Mouse (Mus musculus) common myeloid progenitor, adult 5-6 weeks (primary cell): ENCODE data around the gene Cmtm5. TPM values are rescaled to one million over a fixed set of nuclear protein-coding genes. Genes with fewer than 3 reads are reported as not detected.

Experiments used
- total RNA-seq: library from RNA; stranded (forward); fragments of 200-1000, 187-1606 nt; gene quantifications from 2 replicates; pipeline ENCODE4 v1.2.3, GENCODE M21; 2017

The Cmtm5 gene
- total RNA-seq, 1 experiment from 2014 or later: not detected

Other genes starting within 250 kb of the Cmtm5 start
- gene Acin1, start 249.3 kb upstream of the Cmtm5 start, total RNA-seq: 238 and 282 TPM in 2 replicates
- gene Gm29776, start 237.4 kb upstream of the Cmtm5 start, total RNA-seq: 0.37 TPM in 1 of 2 replicates, not detected in the other
- gene Cebpe, start 224.1 kb upstream of the Cmtm5 start, total RNA-seq: 1.2 and 4.9 TPM in 2 replicates
- 4.4 and 5.5 TPM in 2 replicates for gene Slc7a8, start 154.3 kb upstream of the Cmtm5 start, total RNA-seq
- gene Rnf212b, start 122.1 kb upstream of the Cmtm5 start, total RNA-seq: not detected in 2 replicates
- gene Homez, start 65.3 kb upstream of the Cmtm5 start, total RNA-seq: 12.5 and 15.6 TPM in 2 replicates
- 5.4 TPM in 1 of 2 replicates, not detected in the other for gene Ppp1r3e, start 58.7 kb upstream of the Cmtm5 start, total RNA-seq
- 7.8 and 10.3 TPM in 2 replicates for gene Bcl2l2, start 52.9 kb upstream of the Cmtm5 start, total RNA-seq
- 2.4 TPM in 1 of 2 replicates, not detected in the other for gene Gm20521, start 52.8 kb upstream of the Cmtm5 start, total RNA-seq
- gene Pabpn1, start 43.8 kb upstream of the Cmtm5 start, total RNA-seq: 466 and 493 TPM in 2 replicates
- 0.23 and 6.6 TPM in 2 replicates for gene Slc22a17, start 23.1 kb upstream of the Cmtm5 start, total RNA-seq
- not detected in 2 replicates for gene Efs, start 10.1 kb upstream of the Cmtm5 start, total RNA-seq
- gene Il25, start 3.6 kb upstream of the Cmtm5 start, total RNA-seq: not detected in 2 replicates
- not detected in 2 replicates for gene Myh6, start 30.7 kb downstream of the Cmtm5 start, total RNA-seq
- not detected in 2 replicates for gene Gm17428, start 40.7 kb downstream of the Cmtm5 start, total RNA-seq
- gene Myh7, start 58.4 kb downstream of the Cmtm5 start, total RNA-seq: not detected in 2 replicates
- 53.3 and 56.1 TPM in 2 replicates for gene Ngdn, start 79.2 kb downstream of the Cmtm5 start, total RNA-seq
- 2.0 and 5.0 TPM in 2 replicates for gene Zfhx2, start 156.1 kb downstream of the Cmtm5 start, total RNA-seq
- 8.3 and 12.9 TPM in 2 replicates for gene Thtpa, start 158.5 kb downstream of the Cmtm5 start, total RNA-seq
- gene Ap1g2, start 170.3 kb downstream of the Cmtm5 start, total RNA-seq: 25.1 and 30.9 TPM in 2 replicates
- not detected in 2 replicates for gene Jph4, start 180.7 kb downstream of the Cmtm5 start, total RNA-seq